Mouse (Mus musculus): ENCODE results near the gene Gnai3. TPM values are rescaled to one million over a fixed set of nuclear protein-coding genes. Genes with fewer than 3 reads are reported as not detected.

Gnai3 gene
- total and polyA plus RNA-seq, 3 experiments: 54.1 to 145 (median 78.7) TPM

- dilution Hi-C loops (cut with MboI; ENCODE audit: extremely low pct_ligation_motif_present, extremely low pct_unique_long_range_greater_than_20kb, low sequenced_read_pairs) (no loop called here), in situ Hi-C loops (cut with MboI; ENCODE audit: low pct_ligation_motif_present, low pct_unique_long_range_greater_than_20kb, low sequenced_read_pairs) (loop anchor here (5.0 kb wide), 1 partner anchor 123 kb away; the partner anchor contains the start of gene Gstm6)
- no peak overlapping the region for H3K9ac ChIP-seq (ENCODE audit: insufficient read depth, low read depth)
- H3K27ac ChIP-seq (ENCODE audit: insufficient read depth, low read depth): no peak overlapping the region
- H3K9me3 ChIP-seq (replicated peaks; ENCODE audit: low read length): no peaks in the 10 kb centered on the region
- H3K79me2 ChIP-seq (replicated peaks; ENCODE audit: control insufficient read depth, extremely low read depth, insufficient read depth, poor library complexity, severe bottlenecking): no peaks in the 10 kb centered on the region
- TF ChIP-seq JUND (conservative IDR thresholded peaks at IDR 0.05; ENCODE audit: low read depth, low read length) (no peak), HCFC1 (IDR thresholded peaks at IDR 0.05; ENCODE audit: low read depth, low read length) (no peak), ETS1 (conservative IDR thresholded peaks at IDR 0.05; ENCODE audit: low read depth, low read length) (no peak), JUN (IDR thresholded peaks at IDR 0.05; ENCODE audit: insufficient read depth, low read depth, low read length) (no peak), USF2 (conservative IDR thresholded peaks at IDR 0.05; ENCODE audit: low read depth, low read length) (no peak), MEF2A (IDR thresholded peaks at IDR 0.05; ENCODE audit: borderline replicate concordance, low read depth, low read length) (no peak), ELF1 (IDR thresholded peaks at IDR 0.05; ENCODE audit: low read depth, low read length) (no peak), MAX (IDR thresholded peaks at IDR 0.05; ENCODE audit: low read length) (no peak), RAD21 (IDR thresholded peaks at IDR 0.05; ENCODE audit: low read depth, low read length) (no peak), MYC (IDR thresholded peaks at IDR 0.05; ENCODE audit: low read depth, low read length) (no peak), IRF4 (IDR thresholded peaks at IDR 0.05; ENCODE audit: low read depth, low read length) (no peak)
- H3K36me3 ChIP-seq (replicated peaks in 1 of 2; ENCODE audit: control insufficient read depth in 1 of 2, insufficient read depth in 1 of 2, low read length in 1 of 2): no peaks in the 10 kb centered on the region
- DNase-seq (ENCODE audit: extremely low read depth): no peak
- no peak overlapping the region for H3K4me2 ChIP-seq (ENCODE audit: insufficient read depth, low read depth, poor library complexity, severe bottlenecking)
- peaks cover 4 to 14% of the 10 kb centered on the region in 2 experiments for H3K4me1 ChIP-seq (ENCODE audit: control insufficient read depth in 1 of 2, insufficient read depth in 2 of 2)
- H3K27me3 ChIP-seq (replicated peaks): no peaks in the 10 kb centered on the region
- no peak overlapping the region for H3K4me3 ChIP-seq (replicated peaks in 1 of 3; ENCODE audit: low read depth in 2 of 3, low read length in 2 of 3, poor library complexity in 1 of 3)
Measured at GRCm38 (mm10) chr3:108065551-108065950, 80.4 kb downstream of the Gnai3 start.

GRCm38 (mm10) chr3:108064672-108065071 lies 81.3 kb downstream of the Gnai3 start:
- Histone ChIP-seq H3K27me3 (replicated peaks) (no peaks in the 10 kb centered on the region), H3K36me3 (replicated peaks in 1 of 2; ENCODE audit: control insufficient read depth in 1 of 2, insufficient read depth in 1 of 2, low read length in 1 of 2) (no peaks in the 10 kb centered on the region), H3K9ac (ENCODE audit: insufficient read depth, low read depth) (no peak overlapping the region), H3K27ac (ENCODE audit: insufficient read depth, low read depth) (no peak overlapping the region), H3K4me1 (ENCODE audit: control insufficient read depth in 1 of 2, insufficient read depth in 2 of 2) (peaks cover 4 to 13% of the 10 kb centered on the region in 2 experiments), H3K79me2 (replicated peaks; ENCODE audit: control insufficient read depth, extremely low read depth, insufficient read depth, poor library complexity, severe bottlenecking) (no peaks in the 10 kb centered on the region), H3K4me3 (replicated peaks in 1 of 3; ENCODE audit: low read depth in 2 of 3, low read length in 2 of 3, poor library complexity in 1 of 3) (no peak overlapping the region), H3K4me2 (ENCODE audit: insufficient read depth, low read depth, poor library complexity, severe bottlenecking) (no peak overlapping the region), H3K9me3 (replicated peaks; ENCODE audit: low read length) (no peaks in the 10 kb centered on the region)
- TF ChIP-seq ZC3H11A (IDR thresholded peaks at IDR 0.05; ENCODE audit: low read depth, low read length): no peak
- TF ChIP-seq NELFE (IDR thresholded peaks at IDR 0.05; ENCODE audit: low read depth, low read length): no peak
- TF ChIP-seq ZMIZ1 (IDR thresholded peaks at IDR 0.05; ENCODE audit: low read depth, low read length): no peak
- no peak for TF ChIP-seq HCFC1 (IDR thresholded peaks at IDR 0.05; ENCODE audit: low read depth, low read length)
- no peak for TF ChIP-seq TCF12 (IDR thresholded peaks at IDR 0.05; ENCODE audit: low read depth, low read length)
- TF ChIP-seq USF2 (conservative IDR thresholded peaks at IDR 0.05; ENCODE audit: low read depth, low read length): no peak
- no peak for TF ChIP-seq GABPA (IDR thresholded peaks at IDR 0.05; ENCODE audit: insufficient replicate concordance, low read depth, low read length)
- no peak for TF ChIP-seq SIN3A (IDR thresholded peaks at IDR 0.05; ENCODE audit: low read length)
- TF ChIP-seq RAD21 (IDR thresholded peaks at IDR 0.05; ENCODE audit: low read depth, low read length): no peak
- TF ChIP-seq KAT2A (IDR thresholded peaks at IDR 0.05; ENCODE audit: insufficient replicate concordance, low read length): no peak
- dilution Hi-C loops (cut with MboI; ENCODE audit: extremely low pct_ligation_motif_present, extremely low pct_unique_long_range_greater_than_20kb, low sequenced_read_pairs): no loop called here
- DNase-seq (ENCODE audit: extremely low read depth): no peak
- in situ Hi-C loops (cut with MboI; ENCODE audit: low pct_ligation_motif_present, low pct_unique_long_range_greater_than_20kb, low sequenced_read_pairs): loop anchor here (5.0 kb wide), 1 partner anchor 122 kb away; the partner anchor contains the start of gene Gstm6
